Mouse (Mus musculus): ENCODE measurements around the gene Tmed2. TPM values are rescaled to one million over a fixed set of nuclear protein-coding genes. Genes with fewer than 3 reads are reported as not detected.

Tmed2 gene
- polyA plus RNA-seq, 1 experiment from 2014 or later, result 321 TPM

DNA sequence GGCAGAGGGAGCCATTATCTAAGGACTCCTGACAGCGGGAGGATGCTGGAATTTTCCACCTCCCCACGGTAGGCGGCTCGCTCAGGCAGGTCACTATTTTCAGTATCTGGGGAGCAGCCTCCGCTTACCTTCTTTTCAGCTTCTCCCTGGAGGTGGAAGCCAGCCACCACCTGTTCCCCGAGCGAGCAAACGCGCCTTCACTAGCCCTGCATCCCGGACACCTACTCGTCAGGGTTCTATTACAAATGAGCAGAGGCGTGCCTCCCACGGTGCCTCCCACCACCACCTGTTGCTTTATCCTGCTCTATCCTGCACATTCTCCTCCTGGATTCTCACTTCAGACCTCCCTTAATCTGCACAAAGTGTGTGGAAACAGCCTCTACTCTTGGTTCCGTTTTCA, 36.8 kb upstream of the Tmed2 start:
- ATAC-seq (ENCODE audit: insufficient read depth), result no peak
- 69% methylated on average over 14 of the region's 14 CpGs for WGBS (ENCODE audit: insufficient replicate concordance)
- Histone ChIP-seq H3K4me1 (replicated peaks) (peaks cover 9% of the 10 kb centered on the region), H3K4me3 (replicated peaks) (no peak overlapping the region), H3K27me3 (no peaks in the 10 kb centered on the region), H3K4me2 (no peak overlapping the region), H3K36me3 (replicated peaks) (no peaks in the 10 kb centered on the region), H3K9ac (no peak overlapping the region), H3K27ac (replicated peaks) (no peak overlapping the region), H3K9me3 (replicated peaks) (no peaks in the 10 kb centered on the region)

DNA sequence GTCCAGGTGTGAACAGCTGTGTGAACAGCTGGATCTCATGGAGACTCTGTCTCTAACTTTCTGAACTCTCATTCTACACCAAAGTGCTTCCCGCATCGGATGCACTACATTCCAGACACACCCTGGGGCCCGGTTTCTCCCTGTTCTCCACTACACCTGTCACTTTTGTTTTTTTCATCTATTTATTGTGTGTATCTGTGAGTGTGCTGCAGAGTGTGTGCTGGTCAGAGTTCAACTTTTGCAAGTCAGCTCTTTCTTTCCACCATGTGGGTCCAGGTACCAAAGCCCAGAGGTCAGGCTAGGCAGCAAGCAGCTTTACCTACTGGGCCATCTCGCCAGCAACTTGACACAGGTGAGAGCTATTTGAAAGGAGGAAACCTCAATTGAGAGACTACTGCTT, 35.3 kb upstream of the Tmed2 start:
- Histone ChIP-seq H3K4me3 (replicated peaks) (no peak overlapping the region), H3K27ac (replicated peaks) (no peak overlapping the region), H3K4me1 (replicated peaks) (no peaks in the 10 kb centered on the region), H3K36me3 (replicated peaks) (no peaks in the 10 kb centered on the region), H3K27me3 (no peaks in the 10 kb centered on the region), H3K9ac (no peak overlapping the region), H3K4me2 (no peak overlapping the region), H3K9me3 (replicated peaks) (no peaks in the 10 kb centered on the region)
- no peak for ATAC-seq (ENCODE audit: insufficient read depth)
- 77% methylated on average over 4 of the region's 4 CpGs for WGBS (ENCODE audit: insufficient replicate concordance)

DNA sequence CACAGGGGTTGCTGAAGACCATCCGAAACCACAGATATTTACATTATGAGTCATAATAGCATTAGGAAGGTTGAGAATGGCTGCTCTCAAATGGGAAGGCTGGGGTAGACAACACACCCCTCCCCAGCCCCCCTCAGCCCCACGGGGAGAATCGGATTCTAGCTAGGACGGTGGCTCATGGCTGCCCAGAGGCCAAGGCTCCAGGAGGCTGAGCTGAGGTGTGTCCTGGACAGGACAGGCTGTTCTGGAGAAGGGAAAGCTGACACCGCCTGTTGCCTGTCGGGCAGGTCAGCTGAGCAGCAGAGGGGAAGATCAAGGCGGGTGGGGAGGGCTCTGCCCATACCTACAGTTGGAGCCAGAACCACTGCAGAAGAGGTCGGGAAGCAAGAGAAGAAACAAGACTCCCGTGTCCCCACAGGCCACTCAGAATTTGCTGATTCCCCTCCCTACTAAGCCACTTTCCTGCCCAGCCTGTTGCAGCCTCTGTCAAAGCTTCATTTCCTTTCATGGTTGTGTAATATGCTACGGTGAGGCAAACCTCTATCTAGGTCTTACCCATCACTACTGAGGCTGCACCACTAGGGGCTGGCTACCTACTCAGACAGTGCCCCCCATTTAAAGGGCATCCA, 33.6 kb upstream of the Tmed2 start:
- Histone ChIP-seq H3K4me3 (replicated peaks) (no peak overlapping the region), H3K27me3 (no peaks in the 10 kb centered on the region), H3K9me3 (replicated peaks) (no peaks in the 10 kb centered on the region), H3K27ac (replicated peaks) (no peak overlapping the region), H3K4me2 (no peak overlapping the region), H3K4me1 (replicated peaks) (no peaks in the 10 kb centered on the region), H3K9ac (no peak overlapping the region), H3K36me3 (replicated peaks) (no peaks in the 10 kb centered on the region)
- no peak for ATAC-seq (ENCODE audit: insufficient read depth)
- 35% methylated on average over 10 of the region's 10 CpGs for WGBS (ENCODE audit: insufficient replicate concordance)

DNA sequence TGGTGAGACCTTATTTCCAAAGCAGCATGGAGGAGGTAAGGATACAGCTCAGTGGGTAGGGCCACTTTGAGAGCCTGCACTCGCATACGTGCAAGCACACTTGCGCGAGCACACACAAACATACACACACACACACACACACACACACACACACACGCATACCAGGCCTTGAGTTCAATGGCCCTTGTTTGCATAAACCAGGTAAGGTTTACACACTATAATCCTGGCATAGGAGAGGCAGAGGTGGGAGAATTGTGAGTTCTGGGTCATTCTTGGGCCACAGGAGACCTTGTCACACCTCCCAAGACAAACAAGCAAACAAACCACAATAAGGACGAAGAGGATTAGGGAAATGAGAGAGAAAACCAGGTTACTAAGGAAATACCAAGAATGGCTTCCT, 31.3 kb upstream of the Tmed2 start:
- 76% methylated on average over 6 of the region's 6 CpGs for WGBS (ENCODE audit: insufficient replicate concordance)
- H3K27me3 ChIP-seq, result no peaks in the 10 kb centered on the region
- no peak overlapping the region for H3K9ac ChIP-seq
- no peak overlapping the region for H3K4me2 ChIP-seq
- no peaks in the 10 kb centered on the region for H3K36me3 ChIP-seq (replicated peaks)
- no peak overlapping the region for H3K27ac ChIP-seq (replicated peaks)
- H3K4me3 ChIP-seq (replicated peaks), result no peak overlapping the region
- ATAC-seq (ENCODE audit: insufficient read depth), result no peak
- H3K9me3 ChIP-seq (replicated peaks), result no peaks in the 10 kb centered on the region
- no peaks in the 10 kb centered on the region for H3K4me1 ChIP-seq (replicated peaks)

DNA sequence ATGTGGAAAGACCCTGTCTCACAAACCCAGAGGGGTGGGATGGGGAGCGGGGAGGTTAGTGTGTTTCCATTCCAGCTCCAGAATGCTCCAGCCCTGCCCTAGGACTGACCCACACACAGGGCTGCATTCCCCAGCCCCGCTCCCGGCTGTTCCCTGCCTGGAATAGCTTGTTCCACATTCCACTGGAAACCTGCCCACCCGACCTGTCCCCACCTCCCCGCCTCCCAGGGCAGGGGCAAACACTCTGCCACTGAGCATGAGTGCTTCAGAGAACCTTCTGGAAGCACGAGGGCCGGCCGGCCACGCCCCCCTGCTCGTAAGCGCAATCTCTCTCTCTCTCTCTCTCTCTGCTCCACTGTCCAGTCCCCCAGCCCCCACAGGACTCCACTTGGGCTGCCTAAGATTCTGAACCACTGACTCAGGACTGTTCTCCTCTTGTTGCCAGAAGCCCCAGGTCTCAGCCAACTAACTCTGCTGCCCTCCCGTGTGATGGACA, 30.7 kb upstream of the Tmed2 start:
- Histone ChIP-seq H3K9me3 (replicated peaks) (no peaks in the 10 kb centered on the region), H3K9ac (no peak overlapping the region), H3K4me3 (replicated peaks) (no peak overlapping the region), H3K27ac (replicated peaks) (no peak overlapping the region), H3K4me2 (no peak overlapping the region), H3K27me3 (no peaks in the 10 kb centered on the region), H3K4me1 (replicated peaks) (no peaks in the 10 kb centered on the region), H3K36me3 (replicated peaks) (no peaks in the 10 kb centered on the region)
- WGBS (ENCODE audit: insufficient replicate concordance), result 69% methylated on average over 12 of the region's 12 CpGs
- ATAC-seq (ENCODE audit: insufficient read depth), result no peak

DNA sequence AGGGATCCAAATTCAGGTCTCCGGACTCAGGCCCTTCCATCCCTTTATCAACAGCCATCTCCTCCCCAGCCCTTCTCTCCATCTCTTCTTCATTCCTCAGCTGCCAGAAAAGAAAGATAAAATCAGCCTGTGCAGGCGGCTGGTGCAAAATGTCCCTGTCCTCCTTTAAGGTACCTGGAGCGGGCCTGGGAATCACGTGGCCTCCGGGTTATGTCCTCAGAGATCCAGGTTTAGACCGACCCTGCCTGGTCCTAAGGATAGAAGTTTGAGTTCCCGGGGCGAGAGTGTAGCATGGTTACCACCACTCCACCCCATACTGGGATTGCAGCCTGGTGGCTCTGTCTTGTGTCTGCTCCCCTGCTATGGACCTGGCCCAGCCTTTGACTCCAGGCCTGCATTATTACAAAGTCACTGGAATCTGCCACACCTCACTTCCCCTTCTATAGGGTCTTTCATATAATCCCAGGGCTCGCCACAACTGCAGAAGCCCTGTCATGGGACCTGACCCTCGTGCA, 29.9 kb upstream of the Tmed2 start:
- no peak overlapping the region for H3K27ac ChIP-seq (replicated peaks)
- 67% methylated on average over 10 of the region's 10 CpGs for WGBS (ENCODE audit: insufficient replicate concordance)
- ATAC-seq (ENCODE audit: insufficient read depth), result no peak
- H3K4me1 ChIP-seq (replicated peaks), result no peaks in the 10 kb centered on the region
- no peaks in the 10 kb centered on the region for H3K27me3 ChIP-seq
- no peaks in the 10 kb centered on the region for H3K36me3 ChIP-seq (replicated peaks)
- H3K9ac ChIP-seq, result no peak overlapping the region
- H3K4me3 ChIP-seq (replicated peaks), result no peak overlapping the region
- H3K9me3 ChIP-seq (replicated peaks), result no peaks in the 10 kb centered on the region
- no peak overlapping the region for H3K4me2 ChIP-seq

DNA sequence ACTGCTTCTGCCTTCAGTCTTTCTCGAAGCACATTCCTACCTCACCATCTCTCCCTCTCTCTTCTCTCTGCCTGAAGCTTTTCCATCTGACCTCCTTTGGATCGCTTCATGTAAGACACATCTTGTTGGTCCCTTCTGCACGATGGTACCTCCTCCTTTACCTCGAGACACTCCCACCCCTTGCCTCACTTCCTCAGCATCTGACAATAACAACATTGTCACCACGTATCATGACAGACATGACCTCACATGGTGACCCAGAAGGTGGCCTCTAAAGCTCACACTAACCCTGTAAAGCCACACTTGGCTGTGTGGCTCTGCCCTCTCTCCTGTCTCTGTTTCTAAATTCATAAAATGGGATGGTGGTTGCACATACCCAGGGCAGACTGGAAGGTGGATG, 24.7 kb upstream of the Tmed2 start:
- WGBS (ENCODE audit: insufficient replicate concordance), result 65% methylated on average over 5 of the region's 5 CpGs
- no peaks in the 10 kb centered on the region for H3K27me3 ChIP-seq
- H3K9ac ChIP-seq, result no peak overlapping the region
- H3K9me3 ChIP-seq (replicated peaks), result no peaks in the 10 kb centered on the region
- no peaks in the 10 kb centered on the region for H3K36me3 ChIP-seq (replicated peaks)
- no peak overlapping the region for H3K27ac ChIP-seq (replicated peaks)
- no peak overlapping the region for H3K4me3 ChIP-seq (replicated peaks)
- H3K4me1 ChIP-seq (replicated peaks), result no peaks in the 10 kb centered on the region
- no peak for ATAC-seq (ENCODE audit: insufficient read depth)
- H3K4me2 ChIP-seq, result no peak overlapping the region

DNA sequence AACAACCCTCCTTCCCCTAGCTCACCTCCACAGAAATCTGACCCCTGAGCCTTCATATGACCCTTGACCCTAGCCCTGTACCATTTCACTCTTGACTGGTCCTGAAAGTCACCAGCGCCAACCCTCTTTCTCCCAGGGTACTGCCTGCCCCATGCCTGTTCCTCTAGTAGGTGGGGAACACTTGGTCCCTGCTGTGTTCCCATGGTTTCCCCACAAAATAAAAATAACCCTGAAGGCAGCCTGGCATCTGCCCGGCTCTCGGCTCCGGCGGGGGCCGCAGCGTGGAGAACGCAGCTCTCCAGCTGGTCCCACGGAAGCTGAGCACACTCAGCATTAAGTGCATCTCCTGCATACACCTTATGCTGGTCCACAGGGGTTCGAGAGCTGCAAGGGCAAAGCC, 21.8 kb upstream of the Tmed2 start:
- H3K9ac ChIP-seq, result no peak overlapping the region
- no peaks in the 10 kb centered on the region for H3K36me3 ChIP-seq (replicated peaks)
- no peak for ATAC-seq (ENCODE audit: insufficient read depth)
- H3K27me3 ChIP-seq, result no peaks in the 10 kb centered on the region
- no peaks in the 10 kb centered on the region for H3K9me3 ChIP-seq (replicated peaks)
- no peaks in the 10 kb centered on the region for H3K4me1 ChIP-seq (replicated peaks)
- no peak overlapping the region for H3K4me3 ChIP-seq (replicated peaks)
- 80% methylated on average over 10 of the region's 10 CpGs for WGBS (ENCODE audit: insufficient replicate concordance)
- no peak overlapping the region for H3K27ac ChIP-seq (replicated peaks)
- H3K4me2 ChIP-seq, result no peak overlapping the region

DNA sequence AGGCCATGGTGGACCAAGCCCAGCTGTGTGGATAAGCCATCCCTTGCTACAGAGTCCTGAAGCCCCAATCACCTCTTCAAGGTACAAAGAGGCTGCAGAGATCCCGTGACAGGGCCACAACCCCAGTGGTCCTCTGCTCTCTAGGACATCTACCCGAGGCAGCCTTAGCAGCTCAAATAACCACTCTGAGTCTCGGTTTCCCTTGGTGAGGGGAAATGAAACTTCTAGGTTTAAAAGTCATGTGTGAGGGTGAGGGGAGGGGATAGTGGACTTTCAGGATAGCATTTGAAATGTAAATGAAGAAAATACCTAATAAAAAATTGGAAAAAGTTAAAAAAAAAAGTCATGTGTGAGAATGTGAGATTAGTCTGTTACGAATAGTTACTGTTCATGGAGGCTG, 18.9 kb upstream of the Tmed2 start:
- no peak overlapping the region for H3K4me3 ChIP-seq (replicated peaks)
- no peaks in the 10 kb centered on the region for H3K27me3 ChIP-seq
- no peak overlapping the region for H3K4me2 ChIP-seq
- no peak overlapping the region for H3K27ac ChIP-seq (replicated peaks)
- H3K9me3 ChIP-seq (replicated peaks), result no peaks in the 10 kb centered on the region
- H3K36me3 ChIP-seq (replicated peaks), result no peaks in the 10 kb centered on the region
- no peak for ATAC-seq (ENCODE audit: insufficient read depth)
- no peaks in the 10 kb centered on the region for H3K4me1 ChIP-seq (replicated peaks)
- no peak overlapping the region for H3K9ac ChIP-seq
- 58% methylated on average over 4 of the region's 4 CpGs for WGBS (ENCODE audit: insufficient replicate concordance)

DNA sequence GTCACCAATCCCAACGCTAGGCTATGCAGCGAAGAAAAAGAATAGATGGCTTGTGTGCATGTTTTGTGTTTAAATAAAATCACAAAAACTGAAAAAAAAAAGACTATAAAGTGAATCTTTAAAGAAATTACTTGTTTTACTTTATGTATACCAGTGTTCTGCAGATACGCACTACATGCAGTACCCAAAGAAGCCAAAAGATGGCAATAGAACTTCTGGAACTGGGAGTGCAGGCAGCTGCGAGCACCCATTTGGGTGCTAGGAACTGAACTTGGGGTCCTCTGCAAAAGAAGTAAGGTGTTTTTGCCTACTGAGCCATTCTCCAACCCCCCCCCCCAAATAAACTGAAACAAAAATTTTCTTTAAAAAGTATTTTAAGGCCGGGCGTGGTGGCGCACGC, 17.5 kb upstream of the Tmed2 start:
- Histone ChIP-seq H3K4me1 (replicated peaks) (0 out of 2 replicates have a peak, but pooled peaks cover 2% of the 10 kb centered on the region), H3K4me3 (replicated peaks) (no peak overlapping the region), H3K27me3 (peaks cover under 1% of the 10 kb centered on the region; the same call in 1 of the 2 replicates), H3K9ac (no peak overlapping the region), H3K9me3 (replicated peaks) (no peaks in the 10 kb centered on the region), H3K27ac (replicated peaks) (no peak overlapping the region), H3K4me2 (no peak overlapping the region), H3K36me3 (replicated peaks) (no peaks in the 10 kb centered on the region)
- no peak for ATAC-seq (ENCODE audit: insufficient read depth)
- 88% methylated on average over 8 of the region's 8 CpGs for WGBS (ENCODE audit: insufficient replicate concordance)

DNA sequence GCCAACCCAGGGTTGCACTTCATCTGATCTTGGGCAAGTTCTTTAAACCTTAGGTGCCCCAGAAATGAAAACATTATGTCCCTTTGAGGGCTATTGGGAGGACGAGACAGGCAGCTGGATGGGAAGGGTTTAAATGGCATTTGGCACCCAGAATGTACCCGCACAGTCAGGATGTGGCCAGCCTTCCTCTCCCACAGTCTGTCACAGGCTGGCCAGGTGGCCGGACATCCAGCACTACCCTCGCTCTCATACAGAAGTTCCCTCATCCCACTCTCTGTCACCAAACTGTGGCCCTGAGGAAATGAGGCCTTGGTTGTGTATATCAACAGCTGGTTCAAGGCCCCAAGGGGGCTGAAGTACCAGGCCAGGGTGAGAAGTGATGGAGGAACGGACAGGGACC, 15.6 kb upstream of the Tmed2 start:
- Histone ChIP-seq H3K27me3 (peaks cover 20% of the 10 kb centered on the region), H3K27ac (replicated peaks) (no peak overlapping the region), H3K9ac (no peak overlapping the region), H3K9me3 (replicated peaks) (no peaks in the 10 kb centered on the region), H3K36me3 (replicated peaks) (no peaks in the 10 kb centered on the region), H3K4me3 (replicated peaks) (no peak overlapping the region), H3K4me1 (replicated peaks) (peaks cover 2% of the 10 kb centered on the region; the same call in 1 of the 2 replicates), H3K4me2 (no peak overlapping the region)
- ATAC-seq (ENCODE audit: insufficient read depth), result no peak
- WGBS (ENCODE audit: insufficient replicate concordance), result 59% methylated on average over 5 of the region's 5 CpGs

DNA sequence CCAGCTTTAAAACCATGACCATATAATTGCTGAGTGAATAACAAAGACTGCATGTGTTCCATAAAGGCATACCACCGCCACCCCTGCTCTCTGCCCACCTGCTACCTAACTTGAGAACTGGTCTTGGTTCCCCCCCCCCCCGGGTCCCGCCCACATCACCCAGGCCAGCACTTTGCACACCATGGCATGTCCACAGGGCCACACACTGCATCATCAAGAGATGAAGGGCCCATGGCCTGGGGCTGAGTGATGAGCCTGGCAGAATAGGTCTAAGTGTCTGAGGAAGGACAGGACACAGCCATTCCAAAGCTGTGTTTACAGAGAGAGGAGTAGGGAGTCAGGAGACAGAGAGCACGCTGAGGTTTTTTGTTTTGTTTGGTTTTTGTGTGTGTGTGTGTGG, 12.1 kb upstream of the Tmed2 start:
- ATAC-seq (ENCODE audit: insufficient read depth), result no peak
- Histone ChIP-seq H3K27me3 (peaks cover 53% of the 10 kb centered on the region), H3K4me3 (replicated peaks) (no peak overlapping the region), H3K27ac (replicated peaks) (no peak overlapping the region), H3K4me2 (no peak overlapping the region), H3K9me3 (replicated peaks) (no peaks in the 10 kb centered on the region), H3K9ac (no peak overlapping the region), H3K36me3 (replicated peaks) (no peaks in the 10 kb centered on the region), H3K4me1 (replicated peaks) (peaks cover 27% of the 10 kb centered on the region)
- WGBS (ENCODE audit: insufficient replicate concordance), result 55% methylated on average over 4 of the region's 4 CpGs
